Mouse (Mus musculus) spleen, adult 2 months (tissue): ENCODE data around the gene Pcdh9. TPM values are rescaled to one million over a fixed set of nuclear protein-coding genes. Genes with fewer than 3 reads are reported as not detected.

Experiments used
- DNase-seq, 2 experiments: peaks; one replicate each; pipeline versions ENCODE4 v3.0.0 to v3.0.0-alpha.2; 2012 to 2021; ENCODE audit warnings: low spot score in 2 of 2, low read depth in 1 of 2
- H3K27ac ChIP-seq: fragments of 200-500 bp; 2 replicates; pipeline ENCODE4 v1.5.1; 2012; ENCODE audit warnings: low read length, inconsistent platforms; ENCODE audit not compliant: insufficient read depth
- H3K27me3 ChIP-seq: fragments of 200-500 bp; 2 replicates; pipeline ENCODE4 v1.6.1; 2012; ENCODE audit warnings: mild to moderate bottlenecking, moderate library complexity, low read length, inconsistent platforms; ENCODE audit not compliant: control insufficient read depth, insufficient read depth
- H3K36me3 ChIP-seq: fragments of 200-500 bp; 2 replicates; pipeline ENCODE4 v1.6.1; 2012; ENCODE audit warnings: mild to moderate bottlenecking, low read length, inconsistent platforms; ENCODE audit not compliant: control insufficient read depth, insufficient read depth
- H3K4me1 ChIP-seq: fragments of 200-500 bp; 2 replicates; pipeline ENCODE4 v1.6.1; 2011; ENCODE audit warnings: inconsistent platforms; ENCODE audit not compliant: control insufficient read depth, insufficient read depth, insufficient read length
- H3K4me3 ChIP-seq: fragments of 200-500 bp; 2 replicates; pipeline ENCODE4 v1.5.1; 2011; ENCODE audit warnings: mild to moderate bottlenecking, inconsistent platforms; ENCODE audit not compliant: insufficient read depth, insufficient read length; ENCODE audit errors: extremely low read depth
- CTCF ChIP-seq: fragments of 200-500 bp; IDR thresholded peaks from 2 replicates; pipeline ENCODE4 v1.5.1; 2011; ENCODE audit warnings: mild to moderate bottlenecking, inconsistent platforms; ENCODE audit not compliant: insufficient read depth, insufficient read length, insufficient replicate concordance; ENCODE audit errors: extremely low read depth
- POLR2A ChIP-seq: fragments of 200-500 bp; IDR thresholded peaks from 2 replicates; pipeline ENCODE4 v1.6.1; 2011; ENCODE audit warnings: low read depth, low read length, inconsistent platforms
- WGBS: fragments of 180-500 bp; shearing (Covaris S2); methylation state at CpG from one replicate; pipeline ENCODE4 v1.1.7; 2018; 5-methylcytosine and 5-hydroxymethylcytosine counted together
- polyA plus RNA-seq: library from polyadenylated mRNA; depleted of rRNA; stranded (reverse); fragments of >200 nt; gene quantifications from 2 replicates; pipeline ENCODE4 v1.2.3, GENCODE M21; 2012

The Pcdh9 gene
- polyA plus RNA-seq, 1 experiment, result 0.41 TPM

GRCm38 (mm10) chr14:93858069-93858468, 32.4 kb downstream of the Pcdh9 start:
- no peak overlapping the region for H3K4me3 ChIP-seq
- WGBS, result 75% methylated on average over 3 of the region's 3 CpGs
- no peaks in the 10 kb centered on the region for H3K36me3 ChIP-seq
- H3K27me3 ChIP-seq, result no peaks in the 10 kb centered on the region
- H3K27ac ChIP-seq, result no peak overlapping the region
- no peaks in the 10 kb centered on the region for H3K4me1 ChIP-seq
- no peak for TF ChIP-seq POLR2A
- TF ChIP-seq CTCF, result no peak
- DNase-seq, result no peak

- Histone ChIP-seq H3K27ac (no peak overlapping the region), H3K36me3 (no peaks in the 10 kb centered on the region), H3K4me1 (no peaks in the 10 kb centered on the region), H3K27me3 (no peaks in the 10 kb centered on the region), H3K4me3 (no peak overlapping the region)
- 78% methylated on average over 1 of the region's 1 CpGs for WGBS
- TF ChIP-seq POLR2A (no peak), CTCF (no peak)
- DNase-seq, result no peak
Observed at GRCm38 (mm10) chr14:93846091-93846677, 44.3 kb downstream of the Pcdh9 start.

GRCm38 (mm10) chr14:93842686-93843288, 47.7 kb downstream of the Pcdh9 start:
- H3K27ac ChIP-seq, result no peak overlapping the region
- H3K36me3 ChIP-seq, result no peaks in the 10 kb centered on the region
- no peak for DNase-seq
- H3K27me3 ChIP-seq, result no peaks in the 10 kb centered on the region
- 90% methylated on average over 3 of the region's 3 CpGs for WGBS
- TF ChIP-seq CTCF (no peak), POLR2A (no peak)
- no peaks in the 10 kb centered on the region for H3K4me1 ChIP-seq
- H3K4me3 ChIP-seq, result no peak overlapping the region

- Histone ChIP-seq H3K4me1 (no peaks in the 10 kb centered on the region), H3K27ac (no peak overlapping the region), H3K4me3 (no peak overlapping the region), H3K36me3 (no peaks in the 10 kb centered on the region), H3K27me3 (no peaks in the 10 kb centered on the region)
- WGBS, result 49% methylated on average over 6 of the region's 6 CpGs
- TF ChIP-seq CTCF (no peak), POLR2A (no peak)
- DNase-seq, result no peak
Observed at GRCm38 (mm10) chr14:93832511-93832910, 58.0 kb downstream of the Pcdh9 start.

GRCm38 (mm10) chr14:93827159-93827558, 63.3 kb downstream of the Pcdh9 start:
- Histone ChIP-seq H3K27me3 (no peaks in the 10 kb centered on the region), H3K4me1 (no peaks in the 10 kb centered on the region), H3K4me3 (no peak overlapping the region), H3K27ac (no peak overlapping the region), H3K36me3 (no peaks in the 10 kb centered on the region)
- WGBS, result 53% methylated on average over 6 of the region's 6 CpGs
- DNase-seq, result no peak
- no peak for TF ChIP-seq CTCF
- TF ChIP-seq POLR2A, result no peak

GRCm38 (mm10) chr14:93826042-93826462, 64.4 kb downstream of the Pcdh9 start:
- Histone ChIP-seq H3K27me3 (no peaks in the 10 kb centered on the region), H3K4me1 (no peaks in the 10 kb centered on the region), H3K36me3 (no peaks in the 10 kb centered on the region), H3K27ac (no peak overlapping the region), H3K4me3 (no peak overlapping the region)
- WGBS, result 91% methylated on average over 6 of the region's 6 CpGs
- TF ChIP-seq CTCF, result no peak
- TF ChIP-seq POLR2A, result no peak
- no peak for DNase-seq

GRCm38 (mm10) chr14:93818845-93819244, 71.6 kb downstream of the Pcdh9 start:
- Histone ChIP-seq H3K4me3 (no peak overlapping the region), H3K4me1 (no peaks in the 10 kb centered on the region), H3K27me3 (no peaks in the 10 kb centered on the region), H3K36me3 (no peaks in the 10 kb centered on the region), H3K27ac (no peak overlapping the region)
- WGBS, result 83% methylated on average over 4 of the region's 4 CpGs
- TF ChIP-seq POLR2A (no peak), CTCF (no peak)
- DNase-seq, result no peak
